Mouse (Mus musculus) hindbrain, postnatal 0 days (tissue): Measurements from ENCODE around the gene Pacs2. TPM values are rescaled to one million over a fixed set of nuclear protein-coding genes. Genes with fewer than 3 reads are reported as not detected.

Source experiments
- ATAC-seq: fragments of 200-750 bp; cut with Nextera tagmentation; 2 replicates; pipeline ENCODE4 v1.8.0; 2017; ENCODE audit warnings: mild to moderate bottlenecking, moderate TSS enrichment, moderate library complexity
- DNase-seq: peaks from one replicate; pipeline ENCODE4 v3.0.0-alpha.2; 2015; ENCODE audit warnings: low spot score
- H3K27ac ChIP-seq: fragments of 300-500 bp; sonication (generic); 2 replicates; pipeline ENCODE4 v1.5.1; 2014; ENCODE audit warnings: mild to moderate bottlenecking
- H3K27me3 ChIP-seq: fragments of 300-500 bp; sonication (generic); 2 replicates; pipeline ENCODE4 v1.6.1; 2014; ENCODE audit warnings: low read length, mixed read lengths; ENCODE audit not compliant: insufficient read depth
- H3K36me3 ChIP-seq: fragments of 300-500 bp; sonication (generic); 2 replicates; pipeline ENCODE4 v1.6.1; 2014; ENCODE audit warnings: low read length, mixed read lengths; ENCODE audit not compliant: insufficient read depth
- H3K4me1 ChIP-seq: fragments of 300-500 bp; sonication (generic); 2 replicates; pipeline ENCODE4 v1.6.1; 2014; ENCODE audit warnings: antibody characterized with exemption, low read length, mixed read lengths; ENCODE audit not compliant: insufficient read depth
- H3K4me2 ChIP-seq: fragments of 300-500 bp; sonication (generic); 2 replicates; pipeline ENCODE4 v1.6.1; 2014; ENCODE audit warnings: low read depth, mild to moderate bottlenecking, low read length, moderate library complexity, mixed read lengths
- H3K4me3 ChIP-seq: fragments of 300-500 bp; sonication (generic); 2 replicates; pipeline ENCODE4 v1.5.1; 2014; ENCODE audit warnings: low read length
- H3K9ac ChIP-seq: fragments of 300-500 bp; sonication (generic); replicated peaks from 2 replicates; pipeline ENCODE4 v1.6.1; 2014; ENCODE audit warnings: mild to moderate bottlenecking, low read length, moderate library complexity, mixed read lengths
- H3K9me3 ChIP-seq: fragments of 300-500 bp; sonication (generic); 2 replicates; pipeline ENCODE4 v1.6.1; 2016; ENCODE audit warnings: low read length, mixed read lengths
- CTCF ChIP-seq: IDR thresholded peaks from 2 replicates; pipeline ENCODE4 v1.5.1; 2016; ENCODE audit warnings: antibody characterized with exemption, control low read depth, low read depth
- WGBS: fragments of 180-500 bp; shearing (Covaris S2); extraction: QIAGEN DNeasy Blood & Tissue Kit; methylation state at CpG from one replicate; pipeline ENCODE4 v1.1.7; 2014; 5-methylcytosine and 5-hydroxymethylcytosine counted together
- microRNA-seq, 2 experiments: library from miRNA; unstranded; fragments of <30 nt; microRNA quantifications; one replicate each; pipeline ENCODE4; 2016
- polyA plus RNA-seq: library from polyadenylated mRNA; unstranded; fragments of >200 nt; fragmentation: Nextera tagmentation; extraction: Ambion mirVana; gene quantifications from 2 replicates; pipeline ENCODE4 v1.2.1, GENCODE M21; 2015
- total RNA-seq: library from RNA; depleted of rRNA; stranded (reverse); fragments of >200 nt; gene quantifications from 2 replicates; pipeline ENCODE4 v1.2.3, GENCODE M21; 2014; rRNA removed

The Pacs2 gene
- total and polyA plus RNA-seq, 2 experiments from 2014 or later, result 20.3 to 111 TPM

DNA sequence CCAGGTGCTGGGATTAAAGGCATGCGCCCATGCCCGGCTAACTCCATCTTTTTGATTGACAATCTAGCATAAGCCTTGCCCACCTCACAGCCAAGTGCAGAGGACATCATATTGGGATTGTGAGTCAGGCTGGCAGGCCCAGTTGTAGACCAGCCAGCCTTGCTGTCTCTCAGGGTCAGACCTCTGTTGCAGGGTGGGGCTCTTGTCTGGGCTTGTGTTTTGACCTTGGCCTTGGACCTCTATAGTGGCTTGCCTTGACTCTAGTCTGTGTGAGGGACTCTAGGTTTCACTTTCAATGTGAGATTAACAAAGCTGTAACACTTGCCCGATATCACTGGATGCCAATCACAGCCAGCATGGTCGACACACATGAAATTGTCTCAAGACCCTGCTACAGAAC, 99.8 kb downstream of the Pacs2 start:
- H3K4me2 ChIP-seq, result no peak overlapping the region
- ATAC-seq, result no peak
- H3K27me3 ChIP-seq, result no peaks in the 10 kb centered on the region
- 0 out of 2 replicates have a peak, but pooled peaks cover 3% of the 10 kb centered on the region for H3K4me1 ChIP-seq
- peaks cover 43% of the 10 kb centered on the region for H3K36me3 ChIP-seq
- no peak for DNase-seq
- H3K4me3 ChIP-seq, result no peak overlapping the region
- H3K27ac ChIP-seq, result no peak overlapping the region
- H3K9ac ChIP-seq, result no peak overlapping the region
- no peak for TF ChIP-seq CTCF
- WGBS, result 89% methylated on average over 4 of the region's 4 CpGs
- no peaks in the 10 kb centered on the region for H3K9me3 ChIP-seq

DNA sequence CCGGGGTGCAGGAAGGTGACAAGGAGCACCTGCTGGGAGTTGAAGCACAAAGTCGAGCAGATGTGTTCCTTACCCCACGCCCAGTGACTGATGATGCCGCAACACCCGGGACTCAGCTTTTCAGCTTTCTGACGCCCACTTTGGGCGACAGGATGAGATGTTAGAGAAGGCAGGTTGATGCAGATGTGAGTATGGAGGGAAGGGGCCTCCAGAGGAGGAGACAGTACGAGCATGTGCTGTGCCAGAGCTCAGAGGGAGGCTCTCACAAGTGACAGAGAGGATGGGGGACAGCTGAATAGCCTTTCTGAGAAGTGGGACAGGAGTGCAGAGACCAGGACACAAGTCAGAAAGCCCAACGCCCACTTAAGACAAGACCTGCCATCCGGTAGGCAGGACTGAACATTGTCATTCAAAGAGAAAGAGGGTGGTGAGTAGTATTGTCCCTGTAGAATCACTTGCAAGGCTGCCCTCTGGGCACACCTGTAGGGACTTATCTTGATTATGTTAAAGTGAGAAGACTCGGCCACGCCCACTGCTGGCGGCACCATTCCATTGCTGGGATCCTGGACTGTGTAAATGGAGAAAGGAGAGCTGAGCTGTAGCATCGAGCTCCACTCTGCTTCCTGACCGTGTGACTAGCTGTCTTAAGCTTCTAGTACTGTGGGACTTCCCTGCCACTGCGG, 100.7 kb downstream of the Pacs2 start:
- no peak overlapping the region for H3K4me3 ChIP-seq
- peaks cover 44% of the 10 kb centered on the region for H3K36me3 ChIP-seq
- 0 out of 2 replicates have a peak, but pooled peaks cover 3% of the 10 kb centered on the region for H3K4me1 ChIP-seq
- H3K27ac ChIP-seq, result no peak overlapping the region
- no peak overlapping the region for H3K4me2 ChIP-seq
- TF ChIP-seq CTCF, result no peak
- WGBS, result 89% methylated on average over 16 of the region's 16 CpGs
- DNase-seq (no peak), ATAC-seq (no peak)
- no peaks in the 10 kb centered on the region for H3K27me3 ChIP-seq
- H3K9ac ChIP-seq, result no peak overlapping the region
- no peaks in the 10 kb centered on the region for H3K9me3 ChIP-seq

- Histone ChIP-seq H3K36me3 (peaks cover 73% of the 10 kb centered on the region), H3K4me1 (no peaks in the 10 kb centered on the region), H3K9ac (no peak overlapping the region), H3K9me3 (no peaks in the 10 kb centered on the region), H3K27ac (no peak overlapping the region), H3K27me3 (no peaks in the 10 kb centered on the region), H3K4me3 (no peak overlapping the region), H3K4me2 (no peak overlapping the region)
- ATAC-seq (peak; percentile 75), DNase-seq (peak; percentile 91)
- 86% methylated on average over 20 of the region's 20 CpGs for WGBS
- peak; percentile 98 for TF ChIP-seq CTCF
These were observed 105.5 kb downstream of the Pacs2 start for GRCm38 (mm10) chr12:113119516-113120410.

Small RNA genes within 50 kb of the gene (microRNA-seq; reads per million reads assigned to microRNA genes)
- 0 reads per million in 2 experiments for gene Gm44471

Other genes starting within 250 kb of the Pacs2 start
- 7.7 and 12.1 TPM in 2 replicates for gene Ahnak2, start 211.9 kb upstream of the Pacs2 start, total RNA-seq
- gene Ahnak2, start 211.9 kb upstream of the Pacs2 start, polyA plus RNA-seq, result 3.3 and 3.6 TPM in 2 replicates
- 16.7 and 16.9 TPM in 2 replicates for gene Clba1, start 205.6 kb upstream of the Pacs2 start, total RNA-seq
- 20.3 and 21.0 TPM in 2 replicates for gene Clba1, start 205.6 kb upstream of the Pacs2 start, polyA plus RNA-seq
- gene Cdca4, start 185.1 kb upstream of the Pacs2 start, total RNA-seq, result 27.9 and 28.6 TPM in 2 replicates
- 23.6 and 25.2 TPM in 2 replicates for gene Cdca4, start 185.1 kb upstream of the Pacs2 start, polyA plus RNA-seq
- gene Gpr132, start 146.3 kb upstream of the Pacs2 start, total RNA-seq, result 0.10 TPM in 1 of 2 replicates, not detected in the other
- gene Gpr132, start 146.3 kb upstream of the Pacs2 start, polyA plus RNA-seq, result 0.05 TPM in 1 of 2 replicates, not detected in the other
- 63.4 and 88.4 TPM in 2 replicates for gene Jag2, start 84.7 kb upstream of the Pacs2 start, total RNA-seq
- 7.7 and 8.5 TPM in 2 replicates for gene Jag2, start 84.7 kb upstream of the Pacs2 start, polyA plus RNA-seq
- gene Nudt14, start 72.4 kb upstream of the Pacs2 start, total RNA-seq, result 29.0 and 29.4 TPM in 2 replicates
- 51.7 and 54.8 TPM in 2 replicates for gene Nudt14, start 72.4 kb upstream of the Pacs2 start, polyA plus RNA-seq
- gene Btbd6, start 38.0 kb upstream of the Pacs2 start, total RNA-seq, result 71.0 and 76.1 TPM in 2 replicates
- gene Btbd6, start 38.0 kb upstream of the Pacs2 start, polyA plus RNA-seq, result 52.1 and 52.9 TPM in 2 replicates
- gene Brf1, start 13.8 kb upstream of the Pacs2 start, total RNA-seq, result 29.4 and 32.9 TPM in 2 replicates
- 39.0 and 40.8 TPM in 2 replicates for gene Brf1, start 13.8 kb upstream of the Pacs2 start, polyA plus RNA-seq
- gene Tex22, start 60.0 kb downstream of the Pacs2 start, total RNA-seq, result 0.73 and 1.8 TPM in 2 replicates
- gene Tex22, start 60.0 kb downstream of the Pacs2 start, polyA plus RNA-seq, result not detected in 2 replicates
- gene Mta1, start 83.8 kb downstream of the Pacs2 start, total RNA-seq, result 57.6 and 65.0 TPM in 2 replicates
- gene Mta1, start 83.8 kb downstream of the Pacs2 start, polyA plus RNA-seq, result 13.1 and 13.5 TPM in 2 replicates
- gene Crip2, start 125.7 kb downstream of the Pacs2 start, total RNA-seq, result 138 and 152 TPM in 2 replicates
- 239 and 251 TPM in 2 replicates for gene Crip2, start 125.7 kb downstream of the Pacs2 start, polyA plus RNA-seq
- 4.6 and 15.4 TPM in 2 replicates for gene Crip1, start 131.8 kb downstream of the Pacs2 start, total RNA-seq
- 33.0 and 35.8 TPM in 2 replicates for gene Crip1, start 131.8 kb downstream of the Pacs2 start, polyA plus RNA-seq
- gene Tedc1, start 141.9 kb downstream of the Pacs2 start, total RNA-seq, result 13.8 and 16.6 TPM in 2 replicates
- gene Tedc1, start 141.9 kb downstream of the Pacs2 start, polyA plus RNA-seq, result 14.7 and 15.8 TPM in 2 replicates
- gene Tmem121, start 171.4 kb downstream of the Pacs2 start, total RNA-seq, result 98.0 and 103 TPM in 2 replicates
- 54.8 and 55.3 TPM in 2 replicates for gene Tmem121, start 171.4 kb downstream of the Pacs2 start, polyA plus RNA-seq